In genomic region chr13:46763210-46763609, GRCm38 (mm10) we compare ENCODE assay signal across 18 mouse cellular contexts.
"Had no signal": no experiment of that assay in that cellular context is flagged by ENCODE, and none has a peak within 500 bp of the region (broad histone marks: within the 10 kb centered on the region; RNA-seq: fewer than 3 reads in every experiment).

No protein-coding gene starts in this region.

- H3K4me3 ChIP-seq: liver, embryonic 13.5 days; liver, embryonic 15.5 days; lung, embryonic 15.5 days; megakaryocyte, embryonic 14.5 days; midbrain, embryonic 13.5 days; midbrain, embryonic 15.5 days; neural tube, embryonic 12.5 days; stomach, embryonic 15.5 days had no signal

- H3K4me1 ChIP-seq: liver, embryonic 15.5 days; lung, embryonic 15.5 days; stomach, embryonic 15.5 days had no signal

- H3K27ac ChIP-seq: liver, embryonic 13.5 days; liver, embryonic 15.5 days; lung, embryonic 15.5 days; macrophage; midbrain, embryonic 13.5 days; midbrain, embryonic 15.5 days; neural tube, embryonic 12.5 days; stomach, embryonic 15.5 days had no signal

- H3K9ac ChIP-seq: liver, embryonic 13.5 days; liver, embryonic 15.5 days; liver, postnatal 0 days; lung, embryonic 15.5 days; midbrain, embryonic 13.5 days; midbrain, embryonic 15.5 days; neural tube, embryonic 12.5 days; stomach, embryonic 15.5 days had no signal

- ATAC-seq: liver, postnatal 0 days; midbrain, embryonic 13.5 days; midbrain, embryonic 15.5 days had no signal

- DNase-seq: liver, embryonic 13.5 days; liver, postnatal 0 days; lung, adult 2 months; lung, postnatal 10 days; right cerebral cortex, postnatal 14 days; thymus, adult 18-20 months; thymus, postnatal 14 days; thymus, postnatal 36 days had no signal

- H3K27me3 ChIP-seq: liver, embryonic 13.5 days; liver, embryonic 15.5 days; lung, embryonic 15.5 days; megakaryocyte, embryonic 14.5 days; midbrain, embryonic 13.5 days; midbrain, embryonic 15.5 days; neural tube, embryonic 12.5 days; stomach, embryonic 15.5 days had no signal

- H3K4me2 ChIP-seq: liver, embryonic 11.5 days; liver, embryonic 13.5 days; liver, embryonic 15.5 days; lung, embryonic 15.5 days; midbrain, embryonic 11.5 days; midbrain, embryonic 13.5 days; midbrain, embryonic 15.5 days; neural tube, embryonic 12.5 days; stomach, embryonic 15.5 days had no signal

- H3K9me3 ChIP-seq: liver, embryonic 13.5 days; liver, embryonic 15.5 days; lung, embryonic 15.5 days; megakaryocyte, embryonic 14.5 days; midbrain, embryonic 13.5 days; midbrain, embryonic 15.5 days; neural tube, embryonic 12.5 days; stomach, embryonic 15.5 days had no signal
